Mouse (Mus musculus): ENCODE data around the gene Snx33.

DNA sequence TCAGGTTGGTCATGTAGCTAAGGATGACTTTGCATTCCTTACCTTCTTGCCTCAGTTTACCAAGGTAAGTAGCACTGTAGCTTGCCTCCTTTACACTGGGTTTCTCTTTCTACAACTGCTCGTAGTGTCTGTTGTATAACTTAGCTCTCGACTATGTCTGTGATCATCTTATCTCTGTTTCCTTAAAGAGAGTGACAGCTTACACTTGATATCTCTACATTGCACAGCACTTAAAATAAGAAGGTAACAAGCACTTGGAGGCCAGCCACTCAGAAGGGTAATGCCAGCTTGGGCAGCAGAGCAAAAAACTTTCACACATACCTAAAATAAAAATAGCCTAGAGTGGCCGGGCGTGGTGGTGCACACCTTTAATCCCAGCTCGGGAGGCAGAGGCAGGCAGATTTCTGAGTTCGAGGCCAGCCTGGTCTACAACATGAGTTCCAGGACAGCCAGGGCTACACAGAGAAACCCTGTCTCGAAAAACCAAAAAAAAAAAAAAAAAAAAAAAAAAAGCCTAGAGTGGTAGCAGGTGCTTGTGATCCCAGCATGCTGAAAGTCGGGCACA, 45.9 kb upstream of the Snx33 start:
- TF ChIP-seq MEF2A (IDR thresholded peaks at IDR 0.05; ENCODE audit: extremely low read depth, insufficient replicate concordance, low read depth, low read length, poor library complexity, severe bottlenecking): no peak
- TF ChIP-seq JUND (IDR thresholded peaks at IDR 0.05; ENCODE audit: low read depth, low read length): no peak
- no peak for TF ChIP-seq CTCF (IDR thresholded peaks at IDR 0.05 in 2 of 3, conservative IDR thresholded peaks at IDR 0.05 in 1 of 3; ENCODE audit: control insufficient read depth in 1 of 3, insufficient read depth in 1 of 3, low read depth in 2 of 3, low read length in 3 of 3, poor library complexity in 1 of 3, severe bottlenecking in 1 of 3)
- TF ChIP-seq ZC3H11A (IDR thresholded peaks at IDR 0.05; ENCODE audit: low read depth, low read length): 0 out of 2 replicates have a peak, but pooled peaks have one; percentile 18
- peak; percentile 61 to 63 for TF ChIP-seq EP300 (IDR thresholded peaks at IDR 0.05; ENCODE audit: low read depth in 1 of 2, low read length in 2 of 2)
- TF ChIP-seq USF1 (IDR thresholded peaks at IDR 0.05; ENCODE audit: low read depth, low read length): no peak
- no peak for TF ChIP-seq ELF1 (IDR thresholded peaks at IDR 0.05; ENCODE audit: low read depth, low read length)
- TF ChIP-seq POLR2AphosphoS2 (IDR thresholded peaks at IDR 0.05; ENCODE audit: low read length): no peak
- no peak for TF ChIP-seq POLR2AphosphoS5 (IDR thresholded peaks at IDR 0.05; ENCODE audit: borderline replicate concordance, low read depth, low read length)
